Mouse (Mus musculus) MEL (cell line): ENCODE measurements around the gene Cxcr6.
A peak's percentile ranks its signal among the peaks of the same experiment; 100 is the strongest.

Experiments
- CHD1 ChIP-seq: IDR thresholded peaks from 2 replicates; pipeline ENCODE4 v1.6.1; 2012; ENCODE audit warnings: low read depth, mild to moderate bottlenecking, inconsistent platforms, low read length, improper control_type of control experiment
- CTCF ChIP-seq, 3 experiments: IDR thresholded peaks in 2 of 3; conservative IDR thresholded peaks in 1 of 3; 2 replicates each; pipeline ENCODE4 v1.5.1; 2011 to 2012; ENCODE audit warnings: low read length in 3 of 3, low read depth in 2 of 3, mild to moderate bottlenecking in 2 of 3, improper control_type of control experiment in 1 of 3, inconsistent platforms in 1 of 3, mixed read lengths in 1 of 3, moderate library complexity in 1 of 3; ENCODE audit not compliant: control insufficient read depth in 1 of 3, insufficient read depth in 1 of 3, poor library complexity in 1 of 3, severe bottlenecking in 1 of 3
- EP300 ChIP-seq, 2 experiments: IDR thresholded peaks; 2 replicates each; pipeline ENCODE4 v1.6.1; 2011; ENCODE audit warnings: improper control_type of control experiment in 2 of 2, low read length in 2 of 2, low read depth in 1 of 2, mild to moderate bottlenecking in 1 of 2
- GATA1 ChIP-seq: IDR thresholded peaks from 2 replicates; pipeline ENCODE4 v1.6.1; 2011; ENCODE audit warnings: low read depth, low read length, improper control_type of control experiment
- MAX ChIP-seq: IDR thresholded peaks from 2 replicates; pipeline ENCODE4 v1.6.1; 2011; ENCODE audit warnings: low read length, improper control_type of control experiment
- MAZ ChIP-seq: IDR thresholded peaks from 2 replicates; pipeline ENCODE4 v1.6.1; 2012; ENCODE audit warnings: low read depth, mild to moderate bottlenecking, inconsistent platforms, low read length, improper control_type of control experiment
- MXI1 ChIP-seq: IDR thresholded peaks from 2 replicates; pipeline ENCODE4 v1.6.1; 2011; ENCODE audit warnings: mild to moderate bottlenecking, low read depth, low read length, improper control_type of control experiment
- MYC ChIP-seq: IDR thresholded peaks from 2 replicates; pipeline ENCODE4 v1.6.1; 2011; ENCODE audit warnings: low read depth, mild to moderate bottlenecking, low read length, improper control_type of control experiment, moderate library complexity
- POLR2A ChIP-seq, 2 experiments: IDR thresholded peaks; 2 replicates each; pipeline ENCODE4 v1.6.1; 2011 to 2012; ENCODE audit warnings: low read length in 2 of 2, mild to moderate bottlenecking in 2 of 2, control low read depth in 1 of 2, improper control_type of control experiment in 1 of 2, low read depth in 1 of 2, moderate library complexity in 1 of 2; ENCODE audit not compliant: control insufficient read depth in 1 of 2, insufficient read depth in 1 of 2, poor library complexity in 1 of 2
- POLR2AphosphoS2 ChIP-seq: IDR thresholded peaks from 2 replicates; pipeline ENCODE4 v1.6.1; 2011; ENCODE audit warnings: low read length, improper control_type of control experiment
- USF1 ChIP-seq: IDR thresholded peaks from 2 replicates; pipeline ENCODE4 v1.6.1; 2014; ENCODE audit warnings: low read depth, mild to moderate bottlenecking, inconsistent platforms, low read length, improper control_type of control experiment, moderate library complexity

DNA sequence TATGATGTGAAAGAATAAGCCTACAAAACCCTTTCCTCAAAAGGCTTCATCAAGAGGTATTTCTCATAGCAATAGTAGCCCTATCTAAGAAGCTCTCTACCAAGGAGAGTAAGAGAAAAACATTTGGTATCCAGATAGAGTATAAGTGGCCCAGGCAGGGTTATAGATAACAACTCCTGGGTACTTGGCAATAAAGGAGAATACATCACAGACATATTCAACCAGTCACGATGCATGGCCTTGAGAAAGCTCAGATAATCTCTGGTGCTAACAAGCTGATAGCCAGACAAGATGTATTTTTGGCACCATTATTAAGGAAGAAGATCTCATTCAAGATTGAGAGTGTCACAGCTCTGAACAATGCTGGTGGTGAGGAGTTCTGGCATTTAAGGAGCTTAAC is 40.2 kb downstream of the Cxcr6 start:
- TF ChIP-seq USF1, result no peak
- peak; percentile 71 for TF ChIP-seq GATA1
- TF ChIP-seq MAZ, result no peak
- no peak for TF ChIP-seq POLR2A (IDR thresholded peaks at IDR 0.05; ENCODE audit: control insufficient read depth in 1 of 2, insufficient read depth in 1 of 2, low read depth in 1 of 2, low read length in 2 of 2, poor library complexity in 1 of 2)
- TF ChIP-seq POLR2AphosphoS2, result no peak
- TF ChIP-seq CTCF (IDR thresholded peaks at IDR 0.05 in 2 of 3, conservative IDR thresholded peaks at IDR 0.05 in 1 of 3; ENCODE audit: control insufficient read depth in 1 of 3, insufficient read depth in 1 of 3, low read depth in 2 of 3, low read length in 3 of 3, poor library complexity in 1 of 3, severe bottlenecking in 1 of 3), result no peak
- TF ChIP-seq MYC, result no peak
- no peak for TF ChIP-seq CHD1
- TF ChIP-seq MXI1, result no peak
- peak in 1 of 2 experiments; percentile 54 for TF ChIP-seq EP300 (IDR thresholded peaks at IDR 0.05; ENCODE audit: low read depth in 1 of 2, low read length in 2 of 2)
- TF ChIP-seq MAX, result no peak
